Mouse (Mus musculus): ENCODE measurements around the gene Add3. TPM values are rescaled to one million over a fixed set of nuclear protein-coding genes. Genes with fewer than 3 reads are reported as not detected.

The Add3 gene
- total and polyA plus RNA-seq, 2 experiments from 2014 or later = 51.9 to 54.6 TPM

DNA sequence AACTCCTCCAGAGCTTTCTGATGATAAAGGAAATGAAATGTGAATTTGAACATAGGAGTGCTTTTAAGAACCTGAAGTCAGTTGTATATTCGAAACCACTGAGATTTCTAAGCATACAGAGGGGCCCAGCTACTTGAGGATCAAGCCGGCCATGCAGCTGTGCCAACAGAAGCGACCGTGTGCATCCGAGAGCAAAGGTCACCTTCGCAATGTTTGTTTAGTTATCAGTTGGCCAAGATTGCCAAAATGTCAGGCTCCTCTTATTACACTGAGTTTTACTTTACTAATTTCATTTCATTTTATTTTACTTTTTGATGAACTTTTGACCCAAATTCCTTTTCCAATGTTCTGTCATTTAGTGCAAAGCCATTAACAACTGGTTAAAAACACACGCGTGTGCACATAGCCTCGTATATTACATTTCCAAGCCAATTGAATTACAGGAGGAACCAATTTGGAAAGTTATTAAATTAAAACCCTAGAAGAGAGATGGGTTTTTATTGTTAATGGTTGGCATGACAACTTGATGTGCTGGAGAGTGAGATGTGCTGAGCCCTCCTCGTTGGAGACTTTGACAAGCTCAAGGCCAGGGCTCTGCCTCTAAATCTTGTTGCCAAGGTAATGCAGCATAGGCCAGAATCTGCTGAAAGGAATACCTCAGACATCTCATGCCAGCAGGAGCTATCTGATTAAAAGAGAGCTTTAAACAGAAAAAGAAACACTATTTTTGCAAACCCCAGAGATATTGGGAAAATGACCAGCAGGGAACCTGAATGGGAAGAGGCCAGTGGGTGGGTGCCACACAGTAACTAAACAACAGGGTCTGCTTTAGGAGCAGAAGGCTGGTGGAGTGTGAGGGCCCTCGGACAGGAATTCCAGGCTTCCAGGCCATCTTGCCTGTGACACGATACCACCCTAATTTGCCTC, 38.6 kb upstream of the Add3 start:
- Histone ChIP-seq H3K4me1 (ENCODE audit: insufficient read depth, low read length) (peaks cover 4% of the 10 kb centered on the region), H3K9ac (replicated peaks; ENCODE audit: low read length, poor library complexity, severe bottlenecking) (no peak overlapping the region), H3K36me3 (ENCODE audit: insufficient read depth, low read length) (no peaks in the 10 kb centered on the region), H3K4me3 (ENCODE audit: low read depth, low read length) (no peak overlapping the region), H3K27ac (ENCODE audit: low read depth, low read length) (peak overlapping the region; percentile 72), H3K4me2 (ENCODE audit: low read depth, low read length, poor library complexity, severe bottlenecking) (no peak overlapping the region), H3K9me3 (ENCODE audit: low read length) (no peaks in the 10 kb centered on the region), H3K27me3 (ENCODE audit: insufficient read depth, low read length) (no peaks in the 10 kb centered on the region)
- no peak for TF ChIP-seq CTCF (IDR thresholded peaks at IDR 0.05)
- WGBS = 67% methylated on average over 12 of the region's 12 CpGs
- ATAC-seq (ENCODE audit: low FRiP score) (peak; percentile 47; the same call in 1 of the 2 replicates), DNase-seq (ENCODE audit: low spot score) (no peak)

DNA sequence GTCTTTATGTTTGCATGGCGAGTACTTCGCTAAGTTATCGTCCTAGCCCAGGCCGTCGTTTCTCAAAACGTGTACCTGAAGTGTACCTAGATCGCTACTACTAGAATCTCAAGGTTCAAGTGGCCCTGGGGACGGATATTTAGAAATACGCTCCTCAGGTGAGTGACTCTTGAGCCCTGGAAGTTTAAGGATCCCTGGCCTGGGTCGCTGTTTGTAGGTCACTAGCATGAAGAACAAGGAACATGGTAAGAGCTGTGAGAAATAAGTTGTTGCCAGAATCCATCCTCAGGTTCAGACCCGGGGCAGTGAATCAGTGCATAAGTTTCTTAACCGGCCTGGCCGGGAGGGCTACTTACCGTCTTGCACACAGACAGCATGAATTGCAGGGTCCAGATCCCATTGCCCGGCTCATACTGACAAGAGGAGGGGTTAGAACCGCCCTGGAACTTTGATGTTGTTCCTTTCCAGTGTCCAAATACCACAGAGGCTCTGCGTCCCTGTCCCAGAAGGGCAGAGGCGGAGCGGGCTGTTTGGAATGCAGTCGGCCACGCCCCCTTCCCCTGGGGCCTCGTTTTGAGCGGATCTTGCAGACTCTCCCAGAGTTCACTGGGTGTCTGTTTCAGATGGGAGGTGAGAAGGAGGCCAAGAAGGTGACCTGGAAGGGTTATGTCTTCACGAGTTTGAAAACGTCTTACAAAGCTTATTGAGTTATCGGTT, 34.7 kb upstream of the Add3 start:
- Histone ChIP-seq H3K4me1 (ENCODE audit: insufficient read depth, low read length) (peaks cover 4% of the 10 kb centered on the region), H3K4me3 (ENCODE audit: low read depth, low read length) (no peak overlapping the region), H3K27ac (ENCODE audit: low read depth, low read length) (no peak overlapping the region), H3K36me3 (ENCODE audit: insufficient read depth, low read length) (no peaks in the 10 kb centered on the region), H3K9ac (replicated peaks; ENCODE audit: low read length, poor library complexity, severe bottlenecking) (no peak overlapping the region), H3K9me3 (ENCODE audit: low read length) (no peaks in the 10 kb centered on the region), H3K4me2 (ENCODE audit: low read depth, low read length, poor library complexity, severe bottlenecking) (no peak overlapping the region), H3K27me3 (ENCODE audit: insufficient read depth, low read length) (no peaks in the 10 kb centered on the region)
- ATAC-seq (ENCODE audit: low FRiP score) (no peak), DNase-seq (ENCODE audit: low spot score) (no peak)
- WGBS = 54% methylated on average over 26 of the region's 26 CpGs
- no peak for TF ChIP-seq CTCF (IDR thresholded peaks at IDR 0.05)

DNA sequence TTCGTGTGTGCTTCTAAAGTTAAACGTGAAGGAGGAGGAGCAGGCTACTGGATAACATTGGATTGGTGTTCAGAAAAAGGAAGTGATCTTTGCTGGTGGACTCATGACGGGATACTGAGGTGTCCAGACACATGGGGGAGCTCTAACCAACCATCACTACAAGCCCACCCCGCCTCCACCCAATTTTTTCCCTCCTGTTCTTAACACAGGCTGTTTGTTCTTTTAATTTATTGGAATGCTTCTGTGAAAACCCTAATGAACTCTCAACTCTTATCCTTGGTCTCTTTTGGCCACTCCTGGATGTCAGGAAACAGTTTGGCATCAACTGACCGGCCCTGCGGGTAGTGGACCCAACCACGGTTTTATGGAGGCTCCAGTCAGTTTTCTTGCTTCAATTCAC, 33.3 kb upstream of the Add3 start:
- WGBS = 84% methylated on average over 7 of the region's 7 CpGs
- Histone ChIP-seq H3K9me3 (ENCODE audit: low read length) (no peaks in the 10 kb centered on the region), H3K27ac (ENCODE audit: low read depth, low read length) (no peak overlapping the region), H3K9ac (replicated peaks; ENCODE audit: low read length, poor library complexity, severe bottlenecking) (no peak overlapping the region), H3K4me1 (ENCODE audit: insufficient read depth, low read length) (peaks cover 5% of the 10 kb centered on the region), H3K4me3 (ENCODE audit: low read depth, low read length) (no peak overlapping the region), H3K36me3 (ENCODE audit: insufficient read depth, low read length) (no peaks in the 10 kb centered on the region), H3K4me2 (ENCODE audit: low read depth, low read length, poor library complexity, severe bottlenecking) (no peak overlapping the region), H3K27me3 (ENCODE audit: insufficient read depth, low read length) (no peaks in the 10 kb centered on the region)
- no peak for TF ChIP-seq CTCF (IDR thresholded peaks at IDR 0.05)
- no peak for ATAC-seq (ENCODE audit: low FRiP score)
- DNase-seq (ENCODE audit: low spot score) = no peak

DNA sequence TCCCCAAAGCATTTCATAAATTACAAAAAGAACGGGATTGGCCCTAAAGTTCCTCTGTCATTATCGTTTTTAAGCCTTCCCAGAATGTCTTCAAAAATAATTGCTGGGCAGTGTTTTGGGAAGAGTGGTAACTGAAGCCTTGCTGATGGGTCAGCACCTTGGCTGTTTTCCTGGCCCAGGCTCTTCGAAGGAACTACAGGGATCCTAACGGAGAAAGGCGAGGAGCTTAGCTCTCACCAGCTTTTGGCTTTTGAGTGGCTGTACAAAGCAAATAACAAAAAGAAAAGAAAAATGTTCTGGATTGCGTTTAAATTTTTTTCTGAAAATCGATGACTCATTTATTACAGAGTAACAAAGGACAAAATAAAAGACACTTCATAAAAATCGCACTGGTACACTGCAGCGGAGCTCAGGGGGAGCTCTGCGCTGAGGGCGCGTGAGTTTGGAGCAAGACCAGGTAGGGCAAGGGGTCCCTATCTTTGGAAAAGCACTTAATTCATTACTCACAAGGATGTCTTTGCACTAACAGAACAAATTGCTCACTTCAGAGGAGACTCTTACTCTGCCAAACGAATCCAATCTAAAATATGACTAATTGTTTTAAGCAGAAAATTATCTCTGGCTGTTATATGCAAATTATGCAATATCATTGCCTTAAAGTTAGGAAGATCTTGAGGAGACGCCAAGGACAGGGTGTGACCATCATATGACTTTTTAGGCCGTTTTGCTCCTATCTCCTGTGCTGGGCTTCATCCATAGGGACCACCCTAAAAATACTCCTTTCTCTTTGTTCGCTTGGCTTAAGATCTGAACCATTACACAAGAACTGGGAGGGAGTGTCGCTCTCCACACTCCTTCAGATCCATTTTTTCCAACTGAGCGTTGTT, 32.6 kb upstream of the Add3 start:
- Histone ChIP-seq H3K4me2 (ENCODE audit: low read depth, low read length, poor library complexity, severe bottlenecking) (no peak overlapping the region), H3K9me3 (ENCODE audit: low read length) (no peaks in the 10 kb centered on the region), H3K27ac (ENCODE audit: low read depth, low read length) (no peak overlapping the region), H3K27me3 (ENCODE audit: insufficient read depth, low read length) (no peaks in the 10 kb centered on the region), H3K36me3 (ENCODE audit: insufficient read depth, low read length) (no peaks in the 10 kb centered on the region), H3K4me3 (ENCODE audit: low read depth, low read length) (no peak overlapping the region), H3K4me1 (ENCODE audit: insufficient read depth, low read length) (peaks cover 4% of the 10 kb centered on the region; the same call in 1 of the 2 replicates), H3K9ac (replicated peaks; ENCODE audit: low read length, poor library complexity, severe bottlenecking) (no peak overlapping the region)
- ATAC-seq (ENCODE audit: low FRiP score) (no peak), DNase-seq (ENCODE audit: low spot score) (no peak)
- no peak for TF ChIP-seq CTCF (IDR thresholded peaks at IDR 0.05)
- 84% methylated on average over 18 of the region's 18 CpGs for WGBS

DNA sequence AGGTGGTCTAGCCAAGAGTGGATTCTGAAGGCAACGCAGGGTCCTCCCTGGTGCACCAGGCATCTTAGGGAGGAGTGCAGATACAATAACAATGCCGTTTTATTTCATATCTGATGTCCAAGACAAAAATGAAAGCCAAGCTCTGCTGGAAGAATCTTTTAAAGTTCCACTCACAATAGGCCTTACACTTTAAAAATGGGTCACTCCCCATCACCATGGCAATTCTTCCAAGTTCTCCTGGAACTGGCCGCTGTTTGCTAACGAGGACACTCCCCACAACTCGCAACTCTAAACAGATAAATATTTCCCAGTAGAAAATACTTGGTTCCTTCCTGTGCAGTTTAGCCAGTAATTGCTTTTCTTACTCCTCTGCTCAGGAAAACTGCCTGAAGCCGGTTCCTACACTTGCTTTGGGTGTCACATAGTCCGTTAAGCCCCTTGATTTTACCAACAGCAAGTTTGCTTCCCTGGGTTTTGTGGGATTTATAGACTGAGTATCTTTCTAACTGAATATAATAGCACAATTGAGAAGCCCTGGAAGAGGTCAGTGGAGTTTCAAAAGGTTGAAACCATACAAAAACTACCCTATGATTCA, 28.1 kb upstream of the Add3 start:
- Histone ChIP-seq H3K9me3 (ENCODE audit: low read length) (no peaks in the 10 kb centered on the region), H3K27me3 (ENCODE audit: insufficient read depth, low read length) (no peaks in the 10 kb centered on the region), H3K4me2 (ENCODE audit: low read depth, low read length, poor library complexity, severe bottlenecking) (no peak overlapping the region), H3K4me1 (ENCODE audit: insufficient read depth, low read length) (peaks cover 4% of the 10 kb centered on the region; the same call in 1 of the 2 replicates), H3K4me3 (ENCODE audit: low read depth, low read length) (no peak overlapping the region), H3K27ac (ENCODE audit: low read depth, low read length) (0 out of 2 replicates have a peak overlapping the region, but pooled peaks have one; percentile 26), H3K9ac (replicated peaks; ENCODE audit: low read length, poor library complexity, severe bottlenecking) (no peak overlapping the region), H3K36me3 (ENCODE audit: insufficient read depth, low read length) (no peaks in the 10 kb centered on the region)
- no peak for TF ChIP-seq CTCF (IDR thresholded peaks at IDR 0.05)
- no peak for ATAC-seq (ENCODE audit: low FRiP score)
- peak; percentile 45 for DNase-seq (ENCODE audit: low spot score)
- WGBS = 50% methylated on average over 7 of the region's 7 CpGs

All from midbrain, postnatal 0 days (tissue).